Mouse (Mus musculus): ENCODE data around the gene Rgp1.

The Rgp1 gene

DNA sequence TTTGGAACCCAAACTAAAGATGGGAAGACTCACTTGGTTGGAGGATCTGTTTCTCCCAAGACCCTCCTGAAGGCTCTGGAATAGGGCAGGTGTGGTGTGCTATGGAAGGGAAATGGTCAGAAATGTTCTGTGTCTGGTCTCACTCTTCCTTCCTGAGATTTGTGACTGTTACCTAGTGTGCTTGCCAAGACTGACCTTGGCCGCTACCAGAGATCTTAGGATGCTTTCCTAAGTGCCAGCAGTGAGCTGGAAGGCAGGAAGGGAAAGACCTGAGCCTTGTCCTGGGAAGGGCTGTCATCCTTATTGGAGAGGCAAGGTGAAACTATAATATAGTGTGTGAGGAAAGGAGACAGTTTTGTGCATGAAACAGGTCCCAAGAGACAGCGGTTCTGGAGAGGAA lies 55.2 kb downstream of the Rgp1 start:
- intact Hi-C loops (cut with DNase I) = loop anchor here (5.0 kb wide), 1 partner anchor 34 kb away; the partner anchor contains the start of genes Fam221b and Tmem8b

DNA sequence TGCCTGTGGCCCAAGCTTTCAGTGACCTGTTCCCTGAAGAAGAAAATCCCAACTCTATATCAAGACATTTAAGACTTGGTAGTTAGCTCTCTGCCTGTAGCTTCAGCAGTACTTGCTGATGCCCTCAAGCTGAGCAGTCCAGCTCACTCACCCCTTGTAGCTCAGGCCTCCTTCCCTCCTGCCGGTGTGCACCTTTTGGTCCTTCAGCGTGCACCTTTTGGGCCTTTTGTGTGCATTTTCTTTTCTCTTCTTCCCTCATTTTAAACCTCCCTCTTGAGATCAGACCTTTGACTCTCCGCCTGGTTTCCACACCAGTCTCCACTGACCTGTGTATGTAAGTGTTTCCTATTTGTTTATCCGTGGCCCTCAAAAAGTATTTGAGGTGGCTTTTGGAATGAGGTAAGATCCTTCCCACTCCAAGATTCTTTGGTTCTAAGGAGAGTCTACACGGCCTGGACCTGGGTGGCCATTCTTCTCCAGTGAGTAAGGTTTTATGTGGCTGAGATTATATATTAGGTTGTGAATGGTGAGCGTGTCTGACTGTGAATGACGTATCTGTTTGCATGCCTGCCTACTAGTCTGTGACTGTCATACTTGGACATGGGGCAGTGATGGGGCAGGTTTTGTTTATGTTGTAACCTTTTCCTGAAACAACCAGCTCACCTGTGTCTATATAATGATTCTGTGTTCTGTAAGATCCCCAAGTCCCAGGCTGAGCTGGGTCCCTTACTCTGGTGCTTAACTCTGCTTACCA lies 56.3 kb downstream of the Rgp1 start:
- intact Hi-C loops (cut with DNase I) = loop anchor here (5.0 kb wide), 1 partner anchor 33 kb away; the partner anchor contains the start of genes Fam221b and Tmem8b

DNA sequence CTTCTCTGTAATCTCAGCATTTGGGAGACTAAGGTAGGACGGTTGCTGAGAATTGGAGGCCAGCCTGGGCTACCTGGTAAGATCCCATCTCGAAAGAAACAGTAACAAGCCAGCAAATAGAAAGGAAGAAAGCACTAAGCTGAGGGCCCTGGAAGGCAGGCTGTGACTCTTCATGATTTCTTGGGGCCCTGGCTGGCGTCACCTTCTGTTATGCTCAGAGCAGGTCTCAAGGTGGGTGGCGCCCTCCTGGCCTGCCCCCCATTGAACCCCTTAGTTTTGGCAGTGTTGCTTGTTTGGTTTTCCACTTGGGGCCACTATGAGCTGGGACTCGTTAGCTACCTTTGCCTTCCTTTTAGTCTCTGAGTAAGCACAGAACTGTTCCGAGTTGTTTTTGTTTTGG lies 58.2 kb downstream of the Rgp1 start:
- intact Hi-C loops (cut with DNase I) = no loop called here

Small RNA genes lying within 50 kb of the gene (microRNA-seq; reads per million reads assigned to microRNA genes)
- 0.12 to 0.23 reads per million in 2 experiments for gene Gm25262
